Mouse (Mus musculus) ES-Bruce4 (cell line): ENCODE data around the gene Pde4d.

Experiments
- CTCF ChIP-seq: IDR thresholded peaks from one replicate; pipeline ENCODE4 v1.8.1; 2011; ENCODE audit warnings: low read depth, low read length
- EP300 ChIP-seq: IDR thresholded peaks from 2 replicates; pipeline ENCODE4 v1.6.1; 2011; ENCODE audit warnings: low read depth, low read length; ENCODE audit not compliant: insufficient read depth
- POLR2A ChIP-seq: IDR thresholded peaks from one replicate; pipeline ENCODE4 v1.8.1; 2011; ENCODE audit warnings: low read length; ENCODE audit not compliant: insufficient read depth

DNA sequence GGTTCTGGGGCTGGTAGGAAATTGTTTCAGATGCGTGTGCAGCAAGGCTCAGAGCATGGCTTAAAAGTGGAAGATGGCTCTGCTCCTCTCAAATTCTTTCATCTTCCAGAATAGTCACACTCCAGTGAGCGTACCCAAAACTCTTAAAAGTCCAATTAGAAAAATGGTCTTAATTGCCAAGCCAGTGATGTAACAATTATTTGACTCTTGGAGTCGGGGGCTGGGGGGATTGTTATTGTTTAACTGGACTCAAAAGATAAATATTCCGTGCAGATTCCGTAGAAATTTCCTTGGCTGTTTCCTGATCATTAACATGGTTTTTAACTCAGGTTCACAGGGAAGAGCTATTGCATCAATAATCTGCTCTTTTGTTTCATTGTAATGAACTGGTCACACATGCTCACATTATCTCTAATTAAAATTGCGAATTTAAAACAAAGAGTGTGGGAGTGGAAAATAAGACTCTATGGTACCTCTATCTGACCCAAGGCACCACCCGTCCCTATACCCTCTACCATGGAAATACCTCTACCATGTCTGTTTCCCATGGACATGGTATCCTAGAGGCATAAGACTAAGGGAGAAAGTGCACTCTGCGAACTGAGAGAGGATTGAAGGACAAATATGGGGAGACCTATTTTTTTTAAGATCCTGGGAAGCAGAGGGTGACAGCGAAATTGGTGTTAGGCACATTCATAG, 1159.5 kb downstream of the Pde4d start:
- no peak for TF ChIP-seq CTCF
- TF ChIP-seq EP300 = no peak
- TF ChIP-seq POLR2A = no peak
